Mouse (Mus musculus): ENCODE measurements around the gene Avil.

DNA sequence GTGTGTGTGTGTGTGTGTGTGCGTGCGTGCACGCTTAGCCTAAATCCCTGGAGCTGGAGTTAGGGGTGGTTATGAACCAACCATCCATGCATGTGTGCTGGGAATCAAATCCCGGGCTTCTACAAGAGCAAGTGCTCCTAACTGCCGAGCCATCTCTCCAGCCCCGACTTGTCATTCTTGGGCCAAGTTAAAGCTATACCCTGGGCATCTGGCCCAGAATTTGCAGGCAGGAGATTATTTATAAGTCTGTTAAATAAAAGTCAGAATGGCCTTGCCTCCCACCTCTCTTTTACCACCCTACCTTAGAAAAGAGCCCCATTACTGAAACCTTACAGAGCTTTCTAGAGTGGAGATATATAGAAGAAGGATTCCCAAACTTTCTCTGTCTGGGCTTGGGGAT, 24.8 kb upstream of the Avil start:
- TF ChIP-seq POLR2A (IDR thresholded peaks at IDR 0.05; ENCODE audit: low read depth, low read length) (no peak), CTCF (IDR thresholded peaks at IDR 0.05; ENCODE audit: extremely low read depth, insufficient read depth, insufficient read length, insufficient replicate concordance) (no peak)
